Mouse (Mus musculus): ENCODE data around the gene Slc44a4.

DNA sequence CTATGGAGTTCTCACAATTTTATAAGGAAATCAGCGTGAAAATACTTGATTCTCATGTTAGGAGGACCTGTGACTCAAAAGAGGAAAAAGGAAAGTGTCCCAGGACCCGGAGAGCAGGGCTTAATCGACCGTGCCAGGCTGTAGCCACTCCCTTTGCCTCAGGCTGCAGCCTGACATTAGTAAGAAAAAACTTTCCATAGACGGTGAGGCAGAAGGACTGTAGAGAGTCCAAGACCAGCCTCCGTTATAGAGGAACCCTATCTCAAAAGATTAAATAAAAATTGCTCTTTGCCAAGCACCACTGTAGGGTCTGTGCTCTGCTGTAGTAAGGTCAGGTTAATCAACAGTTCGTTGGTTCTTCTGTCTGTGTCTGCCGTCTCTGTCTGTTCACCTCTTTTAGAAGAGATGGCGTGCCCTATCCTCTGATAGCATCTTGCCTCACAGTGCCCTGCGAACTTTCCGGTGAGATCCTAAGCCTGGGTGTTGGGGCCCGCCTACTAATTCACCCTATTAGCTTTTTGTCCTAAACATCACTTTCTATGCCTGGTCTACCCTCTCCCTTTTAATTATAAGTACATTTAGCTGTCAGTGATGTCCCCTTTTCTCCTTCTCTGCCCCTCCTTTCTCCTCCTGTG is 45.7 kb downstream of the Slc44a4 start:
- TF ChIP-seq POLR2A (IDR thresholded peaks at IDR 0.05; ENCODE audit: low read depth, low read length) (no peak), CTCF (IDR thresholded peaks at IDR 0.05; ENCODE audit: extremely low read depth, insufficient read length, insufficient replicate concordance, low read depth, low read length) (no peak)
